Mouse (Mus musculus) C2C12 (cell line): ENCODE results near the gene Tacc3.

ENCODE experiments used
- CEBPB ChIP-seq: IDR thresholded peaks from one replicate; pipeline ENCODE4 v1.6.1; 2011; ENCODE audit warnings: low read depth, mild to moderate bottlenecking, control low read depth, moderate library complexity
- CTCF ChIP-seq: IDR thresholded peaks from one replicate; pipeline ENCODE4 v1.5.1; 2011; ENCODE audit not compliant: control insufficient read depth, insufficient read depth, insufficient read length
- MAX ChIP-seq: IDR thresholded peaks from one replicate; pipeline ENCODE4 v1.6.1; 2011; ENCODE audit warnings: mild to moderate bottlenecking, control low read depth
- MYOG ChIP-seq: IDR thresholded peaks from one replicate; pipeline ENCODE4 v1.6.1; 2011; ENCODE audit not compliant: control insufficient read depth, insufficient read length; ENCODE audit errors: extremely low read depth
- USF1 ChIP-seq: IDR thresholded peaks from one replicate; pipeline ENCODE4 v1.6.1; 2011; ENCODE audit warnings: low read depth, mild to moderate bottlenecking, control low read depth, moderate library complexity

DNA sequence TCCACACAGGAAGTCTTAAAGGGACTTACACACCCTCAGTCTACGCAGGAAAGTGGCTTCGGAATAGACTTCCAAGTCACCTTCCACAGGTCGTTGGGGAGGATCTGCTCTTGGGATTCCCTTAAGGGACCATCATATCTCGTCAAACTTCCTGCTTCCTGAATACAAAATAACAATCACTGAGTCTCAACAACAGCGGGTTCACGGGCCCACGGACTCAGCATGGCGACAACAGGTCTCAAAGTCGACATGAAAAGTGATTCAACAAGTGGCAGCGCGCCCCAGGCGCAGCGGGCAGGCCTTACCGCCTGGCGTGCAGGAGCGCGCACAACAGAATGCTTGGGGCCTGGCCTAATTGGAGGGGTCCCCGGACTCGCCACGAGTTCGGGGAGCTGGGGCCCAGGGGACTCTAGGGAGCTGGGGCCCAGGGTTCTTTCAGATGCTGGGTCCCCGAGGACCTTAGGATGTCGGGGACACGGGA lies 29.1 kb upstream of the Tacc3 start:
- no peak for TF ChIP-seq CTCF
- no peak for TF ChIP-seq MAX
- TF ChIP-seq USF1: no peak
- TF ChIP-seq CEBPB: no peak
- TF ChIP-seq MYOG: no peak
